Mouse (Mus musculus) kidney, embryonic 14.5 days (tissue): ENCODE measurements at regions not wholly inside any gene's neighbourhood (a gene's known extent, or its start where the extent isn't known, plus 50 kb on each side); places are given as distances from the start of the nearest gene placed in this dataset.

ENCODE experiments used
- ATAC-seq: fragments of 200-750 bp; cut with Nextera tagmentation; 2 replicates; pipeline ENCODE4 v1.8.0; 2017; ENCODE audit warnings: moderate number of reproducible peaks, mild to moderate bottlenecking, moderate TSS enrichment, moderate library complexity; ENCODE audit not compliant: low FRiP score, low TSS enrichment
- H3K27ac ChIP-seq: fragments of 300-500 bp; sonication (generic); 2 replicates; pipeline ENCODE4 v1.5.1; 2014; ENCODE audit warnings: low read depth, mild to moderate bottlenecking, low read length, moderate library complexity, mixed read lengths
- H3K27me3 ChIP-seq: fragments of 300-500 bp; sonication (generic); 2 replicates; pipeline ENCODE4 v1.6.1; 2014; ENCODE audit warnings: mild to moderate bottlenecking, low read length; ENCODE audit not compliant: control insufficient read depth, insufficient read depth
- H3K36me3 ChIP-seq: fragments of 300-500 bp; sonication (generic); 2 replicates; pipeline ENCODE4 v1.6.1; 2014; ENCODE audit warnings: low read length, mixed read lengths; ENCODE audit not compliant: control insufficient read depth, insufficient read depth
- H3K4me1 ChIP-seq: fragments of 300-500 bp; sonication (generic); 2 replicates; pipeline ENCODE4 v1.6.1; 2014; ENCODE audit warnings: low read length, mixed read lengths; ENCODE audit not compliant: control insufficient read depth, insufficient read depth
- H3K4me2 ChIP-seq: fragments of 300-500 bp; sonication (generic); replicated peaks from 2 replicates; pipeline ENCODE4 v1.6.1; 2014; ENCODE audit warnings: low read depth, mild to moderate bottlenecking, low read length
- H3K4me3 ChIP-seq: fragments of 300-500 bp; sonication (generic); 2 replicates; pipeline ENCODE4 v1.5.1; 2014; ENCODE audit warnings: mild to moderate bottlenecking, low read length
- H3K9ac ChIP-seq: fragments of 300-500 bp; sonication (generic); 2 replicates; pipeline ENCODE4 v1.6.1; 2014; ENCODE audit warnings: low read depth, mild to moderate bottlenecking, low read length, moderate library complexity
- H3K9me3 ChIP-seq: fragments of 300-500 bp; sonication (generic); 2 replicates; pipeline ENCODE4 v1.6.1; 2016; ENCODE audit warnings: low read length; ENCODE audit not compliant: control insufficient read depth
- WGBS: fragments of 180-500 bp; shearing (Covaris S2); extraction: QIAGEN DNeasy Blood & Tissue Kit; methylation state at CpG from one replicate; pipeline ENCODE4 v1.1.7; 2014; 5-methylcytosine and 5-hydroxymethylcytosine counted together

- ATAC-seq, result no peak
- 55% methylated on average over 3 of the region's 3 CpGs for WGBS
- H3K36me3 ChIP-seq, result no peaks in the 10 kb centered on the region
- no peak overlapping the region for H3K9ac ChIP-seq
- H3K4me3 ChIP-seq, result no peak overlapping the region
- H3K27ac ChIP-seq, result no peak overlapping the region
- no peak overlapping the region for H3K4me2 ChIP-seq
- no peaks in the 10 kb centered on the region for H3K27me3 ChIP-seq
- no peaks in the 10 kb centered on the region for H3K4me1 ChIP-seq
- H3K9me3 ChIP-seq, result no peaks in the 10 kb centered on the region
Observed at GRCm38 (mm10) chr13:82849037-82849436, 654.8 kb upstream of the Mef2c start.

GRCm38 (mm10) chr13:82869869-82870268 lies 634.0 kb upstream of the Mef2c start:
- H3K4me3 ChIP-seq, result no peak overlapping the region
- no peak overlapping the region for H3K9ac ChIP-seq
- ATAC-seq, result no peak
- H3K9me3 ChIP-seq, result no peaks in the 10 kb centered on the region
- no peak overlapping the region for H3K4me2 ChIP-seq
- no peaks in the 10 kb centered on the region for H3K36me3 ChIP-seq
- H3K27ac ChIP-seq, result no peak overlapping the region
- H3K27me3 ChIP-seq, result no peaks in the 10 kb centered on the region
- no peaks in the 10 kb centered on the region for H3K4me1 ChIP-seq

GRCm38 (mm10) chr13:82874091-82874490 lies 629.7 kb upstream of the Mef2c start:
- Histone ChIP-seq H3K9me3 (no peaks in the 10 kb centered on the region), H3K36me3 (no peaks in the 10 kb centered on the region), H3K4me2 (no peak overlapping the region), H3K27me3 (no peaks in the 10 kb centered on the region), H3K4me1 (no peaks in the 10 kb centered on the region), H3K9ac (no peak overlapping the region), H3K4me3 (no peak overlapping the region), H3K27ac (no peak overlapping the region)
- 95% methylated on average over 1 of the region's 1 CpGs for WGBS
- ATAC-seq, result no peak

GRCm38 (mm10) chr13:82883368-82883767 lies 620.5 kb upstream of the Mef2c start:
- H3K4me3 ChIP-seq, result no peak overlapping the region
- ATAC-seq, result no peak
- H3K9ac ChIP-seq, result no peak overlapping the region
- no peaks in the 10 kb centered on the region for H3K36me3 ChIP-seq
- H3K4me2 ChIP-seq, result no peak overlapping the region
- H3K4me1 ChIP-seq, result no peaks in the 10 kb centered on the region
- H3K27me3 ChIP-seq, result no peaks in the 10 kb centered on the region
- no peaks in the 10 kb centered on the region for H3K9me3 ChIP-seq
- no peak overlapping the region for H3K27ac ChIP-seq

- Histone ChIP-seq H3K9ac (no peak overlapping the region), H3K9me3 (no peaks in the 10 kb centered on the region), H3K27ac (no peak overlapping the region), H3K4me3 (no peak overlapping the region), H3K27me3 (no peaks in the 10 kb centered on the region), H3K4me2 (no peak overlapping the region), H3K4me1 (no peaks in the 10 kb centered on the region), H3K36me3 (no peaks in the 10 kb centered on the region)
- no peak for ATAC-seq
- WGBS, result 86% methylated on average over 1 of the region's 1 CpGs
Observed at GRCm38 (mm10) chr13:82888755-82889154, 615.1 kb upstream of the Mef2c start.

GRCm38 (mm10) chr13:82892731-82893130 lies 611.1 kb upstream of the Mef2c start:
- Histone ChIP-seq H3K36me3 (no peaks in the 10 kb centered on the region), H3K4me1 (no peaks in the 10 kb centered on the region), H3K9ac (no peak overlapping the region), H3K4me3 (no peak overlapping the region), H3K27me3 (no peaks in the 10 kb centered on the region), H3K4me2 (no peak overlapping the region), H3K9me3 (no peaks in the 10 kb centered on the region), H3K27ac (no peak overlapping the region)
- 79% methylated on average over 2 of the region's 2 CpGs for WGBS
- no peak for ATAC-seq

GRCm38 (mm10) chr13:82899686-82900085 lies 604.1 kb upstream of the Mef2c start:
- Histone ChIP-seq H3K4me2 (no peak overlapping the region), H3K4me1 (no peaks in the 10 kb centered on the region), H3K9ac (no peak overlapping the region), H3K9me3 (no peaks in the 10 kb centered on the region), H3K27me3 (no peaks in the 10 kb centered on the region), H3K27ac (no peak overlapping the region), H3K36me3 (no peaks in the 10 kb centered on the region), H3K4me3 (no peak overlapping the region)
- WGBS, result 79% methylated on average over 4 of the region's 4 CpGs
- ATAC-seq, result no peak

GRCm38 (mm10) chr13:82902160-82902559 lies 601.7 kb upstream of the Mef2c start:
- no peak for ATAC-seq
- no peak overlapping the region for H3K4me2 ChIP-seq
- no peaks in the 10 kb centered on the region for H3K36me3 ChIP-seq
- 70% methylated on average over 4 of the region's 4 CpGs for WGBS
- H3K27ac ChIP-seq, result no peak overlapping the region
- no peaks in the 10 kb centered on the region for H3K9me3 ChIP-seq
- no peaks in the 10 kb centered on the region for H3K27me3 ChIP-seq
- no peak overlapping the region for H3K9ac ChIP-seq
- no peaks in the 10 kb centered on the region for H3K4me1 ChIP-seq
- H3K4me3 ChIP-seq, result no peak overlapping the region

GRCm38 (mm10) chr13:82903637-82904036 lies 600.2 kb upstream of the Mef2c start:
- Histone ChIP-seq H3K27ac (no peak overlapping the region), H3K4me3 (no peak overlapping the region), H3K4me2 (no peak overlapping the region), H3K36me3 (no peaks in the 10 kb centered on the region), H3K9me3 (no peaks in the 10 kb centered on the region), H3K27me3 (no peaks in the 10 kb centered on the region), H3K4me1 (no peaks in the 10 kb centered on the region), H3K9ac (no peak overlapping the region)
- ATAC-seq, result no peak

GRCm38 (mm10) chr13:82907689-82908088 lies 596.1 kb upstream of the Mef2c start:
- no peaks in the 10 kb centered on the region for H3K36me3 ChIP-seq
- H3K27me3 ChIP-seq, result no peaks in the 10 kb centered on the region
- H3K9me3 ChIP-seq, result no peaks in the 10 kb centered on the region
- no peak overlapping the region for H3K4me2 ChIP-seq
- no peak for ATAC-seq
- H3K4me3 ChIP-seq, result no peak overlapping the region
- 91% methylated on average over 4 of the region's 4 CpGs for WGBS
- no peak overlapping the region for H3K9ac ChIP-seq
- no peak overlapping the region for H3K27ac ChIP-seq
- H3K4me1 ChIP-seq, result no peaks in the 10 kb centered on the region
